Mouse (Mus musculus) lung, adult 2 months (tissue): Measurements from ENCODE around the gene Bcl2. TPM values are rescaled to one million over a fixed set of nuclear protein-coding genes. Genes with fewer than 3 reads are reported as not detected.

Source experiments
- DNase-seq: peaks from one replicate; pipeline ENCODE4 v3.0.0; 2022
- H3K4me1 ChIP-seq: fragments of 200-500 bp; 2 replicates; pipeline ENCODE4 v1.6.1; 2011; ENCODE audit warnings: low read length; ENCODE audit not compliant: control insufficient read depth, insufficient read depth
- H3K4me3 ChIP-seq: fragments of 200-500 bp; replicated peaks from 2 replicates; pipeline ENCODE3; 2011; ENCODE audit warnings: low read depth, mild to moderate bottlenecking, control low read depth, low read length; ENCODE audit errors: extremely low read depth
- CTCF ChIP-seq: fragments of 200-500 bp; IDR thresholded peaks from 2 replicates; pipeline ENCODE4 v1.5.1; 2011; ENCODE audit warnings: mild to moderate bottlenecking, low read length, control low read depth; ENCODE audit not compliant: insufficient read depth
- POLR2A ChIP-seq: fragments of 200-500 bp; IDR thresholded peaks from 2 replicates; pipeline ENCODE4 v1.6.1; 2011; ENCODE audit warnings: low read depth, mild to moderate bottlenecking, control low read depth, low read length, borderline replicate concordance; ENCODE audit errors: extremely low read depth
- WGBS: fragments of 180-500 bp; shearing (Covaris S2); methylation state at CpG from one replicate; pipeline ENCODE4 v1.1.7; 2018; 5-methylcytosine and 5-hydroxymethylcytosine counted together
- polyA plus RNA-seq: library from polyadenylated mRNA; depleted of rRNA; stranded (reverse); fragments of >200 nt; gene quantifications from 2 replicates; pipeline ENCODE4 v1.2.3, GENCODE M21; 2012

Bcl2 gene
- polyA plus RNA-seq, 1 experiment = 3.8 TPM

GRCm38 (mm10) chr1:106682829-106683228 lies 31.2 kb downstream of the Bcl2 start:
- TF ChIP-seq POLR2A = no peak
- TF ChIP-seq CTCF = no peak
- no peak for DNase-seq
- H3K4me3 ChIP-seq = no peak overlapping the region
- H3K4me1 ChIP-seq = no peaks in the 10 kb centered on the region; the same call in 1 of the 2 replicates
- WGBS = 78% methylated on average over 3 of the region's 3 CpGs

GRCm38 (mm10) chr1:106679800-106680515 lies 34.1 kb downstream of the Bcl2 start:
- TF ChIP-seq POLR2A (no peak), CTCF (no peak)
- no peak for DNase-seq
- H3K4me3 ChIP-seq = no peak overlapping the region
- WGBS = 69% methylated on average over 6 of the region's 6 CpGs
- no peaks in the 10 kb centered on the region for H3K4me1 ChIP-seq

- H3K4me1 ChIP-seq = no peaks in the 10 kb centered on the region
- no peak overlapping the region for H3K4me3 ChIP-seq
- 66% methylated on average over 5 of the region's 5 CpGs for WGBS
- no peak for TF ChIP-seq POLR2A
- no peak for TF ChIP-seq CTCF
- DNase-seq = no peak
Measured at GRCm38 (mm10) chr1:106678060-106678478, 36.0 kb downstream of the Bcl2 start.

GRCm38 (mm10) chr1:106666140-106667088 lies 47.7 kb downstream of the Bcl2 start:
- Histone ChIP-seq H3K4me1 (peaks cover 5% of the 10 kb centered on the region; the same call in 1 of the 2 replicates), H3K4me3 (no peak overlapping the region)
- WGBS = 48% methylated on average over 8 of the region's 8 CpGs
- no peak for DNase-seq
- no peak for TF ChIP-seq CTCF

- Histone ChIP-seq H3K4me3 (no peak overlapping the region), H3K4me1 (peaks cover 5% of the 10 kb centered on the region; the same call in 1 of the 2 replicates)
- TF ChIP-seq POLR2A (no peak), CTCF (no peak)
- no peak for DNase-seq
- 90% methylated on average over 1 of the region's 1 CpGs for WGBS
Measured at GRCm38 (mm10) chr1:106664978-106665377, 49.1 kb downstream of the Bcl2 start.

- Histone ChIP-seq H3K4me1 (peaks cover 5% of the 10 kb centered on the region; the same call in 1 of the 2 replicates), H3K4me3 (no peak overlapping the region)
- no peak for TF ChIP-seq CTCF
- no peak for TF ChIP-seq POLR2A
- DNase-seq = no peak
- 82% methylated on average over 5 of the region's 5 CpGs for WGBS
Measured at GRCm38 (mm10) chr1:106662486-106662885, 51.6 kb downstream of the Bcl2 start.

DNA sequence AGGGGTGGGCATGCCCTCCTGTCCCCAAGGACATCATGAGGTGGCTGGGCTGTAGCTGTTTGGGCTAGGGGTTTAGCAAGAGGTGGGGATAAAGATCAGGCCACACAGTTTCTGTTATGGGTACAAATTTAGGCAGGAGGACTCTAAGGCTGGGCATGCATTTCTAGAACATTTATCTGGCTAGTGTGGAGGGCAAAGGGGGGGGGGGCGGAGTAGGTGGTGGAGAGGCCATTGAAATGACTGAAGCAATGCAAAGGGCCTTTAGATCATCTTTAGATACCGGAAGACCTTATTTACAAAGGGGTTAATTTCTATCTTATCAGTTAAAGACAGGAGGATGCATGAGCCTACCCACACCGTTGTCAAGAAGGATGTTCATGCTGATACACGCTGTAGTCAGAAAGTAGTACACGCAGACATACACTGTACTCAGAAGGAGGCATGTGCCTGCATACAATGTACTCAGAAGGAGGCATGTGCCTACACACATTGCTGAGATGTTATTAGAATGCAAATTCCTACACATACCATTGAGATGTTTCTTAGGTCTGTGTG lies 55.7 kb downstream of the Bcl2 start:
- TF ChIP-seq CTCF (no peak), POLR2A (no peak)
- 70% methylated on average over 5 of the region's 5 CpGs for WGBS
- Histone ChIP-seq H3K4me1 (no peaks in the 10 kb centered on the region; the same call in 1 of the 2 replicates), H3K4me3 (no peak overlapping the region)
- no peak for DNase-seq

- TF ChIP-seq POLR2A (no peak), CTCF (no peak)
- WGBS = 62% methylated on average over 5 of the region's 5 CpGs
Measured at GRCm38 (mm10) chr1:106656207-106656738, 57.8 kb downstream of the Bcl2 start.

DNA sequence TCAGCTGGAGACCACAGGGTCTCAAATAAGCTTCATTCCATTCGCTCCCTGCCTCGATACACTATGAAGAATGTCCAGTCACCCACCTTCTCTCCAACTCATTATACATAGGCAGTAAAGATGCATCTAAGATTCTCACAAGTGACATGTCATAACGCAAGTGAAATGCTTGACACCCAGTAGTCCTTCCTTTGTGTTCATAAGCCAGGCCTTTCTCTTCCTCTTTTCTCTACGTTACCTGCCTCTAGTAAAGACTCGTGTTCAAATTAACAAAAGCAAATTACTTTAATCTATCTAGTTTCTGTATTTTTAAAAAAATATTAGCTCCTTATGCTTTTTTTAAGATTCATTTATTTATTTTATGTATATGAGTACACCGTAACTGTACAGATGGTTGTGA lies 59.8 kb downstream of the Bcl2 start:
- no peak for DNase-seq
- Histone ChIP-seq H3K4me3 (no peak overlapping the region), H3K4me1 (no peaks in the 10 kb centered on the region; the same call in 1 of the 2 replicates)
- WGBS = 90% methylated on average over 6 of the region's 6 CpGs
- no peak for TF ChIP-seq POLR2A
- no peak for TF ChIP-seq CTCF

More at GRCm38 (mm10) chr1:106656207-106656738, 57.8 kb downstream of the Bcl2 start:
- no peak overlapping the region for H3K4me3 ChIP-seq
- H3K4me1 ChIP-seq = no peaks in the 10 kb centered on the region; the same call in 1 of the 2 replicates
- DNase-seq = no peak
